Mouse (Mus musculus) MEL (cell line): ENCODE measurements at regions not wholly inside any gene's neighbourhood (a gene's known extent, or its start where the extent isn't known, plus 50 kb on each side); places are given as distances from the start of the nearest gene placed in this dataset.
A peak's percentile ranks its signal among the peaks of the same experiment; 100 is the strongest.

ENCODE experiments used
- CHD1 ChIP-seq: IDR thresholded peaks from 2 replicates; pipeline ENCODE4 v1.6.1; 2012; ENCODE audit warnings: low read depth, mild to moderate bottlenecking, inconsistent platforms, low read length, improper control_type of control experiment
- CTCF ChIP-seq, 3 experiments: IDR thresholded peaks in 2 of 3; conservative IDR thresholded peaks in 1 of 3; 2 replicates each; pipeline ENCODE4 v1.5.1; 2011 to 2012; ENCODE audit warnings: low read length in 3 of 3, low read depth in 2 of 3, mild to moderate bottlenecking in 2 of 3, improper control_type of control experiment in 1 of 3, inconsistent platforms in 1 of 3, mixed read lengths in 1 of 3, moderate library complexity in 1 of 3; ENCODE audit not compliant: control insufficient read depth in 1 of 3, insufficient read depth in 1 of 3, poor library complexity in 1 of 3, severe bottlenecking in 1 of 3
- EP300 ChIP-seq, 2 experiments: IDR thresholded peaks; 2 replicates each; pipeline ENCODE4 v1.6.1; 2011; ENCODE audit warnings: improper control_type of control experiment in 2 of 2, low read length in 2 of 2, low read depth in 1 of 2, mild to moderate bottlenecking in 1 of 2
- KAT2A ChIP-seq: conservative IDR thresholded peaks from 2 replicates; pipeline ENCODE4 v1.6.1; 2012; ENCODE audit warnings: low read depth, low read length, improper control_type of control experiment, inconsistent platforms
- POLR2A ChIP-seq, 2 experiments: IDR thresholded peaks; 2 replicates each; pipeline ENCODE4 v1.6.1; 2011 to 2012; ENCODE audit warnings: low read length in 2 of 2, mild to moderate bottlenecking in 2 of 2, control low read depth in 1 of 2, improper control_type of control experiment in 1 of 2, low read depth in 1 of 2, moderate library complexity in 1 of 2; ENCODE audit not compliant: control insufficient read depth in 1 of 2, insufficient read depth in 1 of 2, poor library complexity in 1 of 2
- POLR2AphosphoS5 ChIP-seq: IDR thresholded peaks from 2 replicates; pipeline ENCODE4 v1.6.1; 2012; ENCODE audit warnings: low read depth, borderline replicate concordance, mild to moderate bottlenecking, inconsistent platforms, low read length, moderate library complexity, mixed read lengths
- RCOR1 ChIP-seq: IDR thresholded peaks from 2 replicates; pipeline ENCODE4 v1.6.1; 2012; ENCODE audit warnings: low read depth, mild to moderate bottlenecking, inconsistent platforms, low read length, improper control_type of control experiment

GRCm38 (mm10) chr16:90635216-90635615 is 92.0 kb downstream of the Mis18a start:
- TF ChIP-seq EP300 (IDR thresholded peaks at IDR 0.05; ENCODE audit: low read depth in 1 of 2, low read length in 2 of 2) (no peak), POLR2AphosphoS5 (no peak), CTCF (IDR thresholded peaks at IDR 0.05 in 2 of 3, conservative IDR thresholded peaks at IDR 0.05 in 1 of 3; ENCODE audit: control insufficient read depth in 1 of 3, insufficient read depth in 1 of 3, low read depth in 2 of 3, low read length in 3 of 3, poor library complexity in 1 of 3, severe bottlenecking in 1 of 3) (0 out of 6 replicates have a peak, but pooled peaks of 1 of the 3 experiments have one; percentile 2), RCOR1 (no peak), POLR2A (IDR thresholded peaks at IDR 0.05; ENCODE audit: control insufficient read depth in 1 of 2, insufficient read depth in 1 of 2, low read depth in 1 of 2, low read length in 2 of 2, poor library complexity in 1 of 2) (no peak), KAT2A (no peak), CHD1 (no peak)
